Mouse (Mus musculus) CD4-positive helper T cell, adult 2 months (primary cell): ENCODE measurements at regions not wholly inside any gene's neighbourhood (a gene's known extent, or its start where the extent isn't known, plus 50 kb on each side); places are given as distances from the start of the nearest gene placed in this dataset.
"Not testable (repeated sequence)": the region's sequence is repeated elsewhere in the genome, so short reads cannot be mapped to it uniquely, and the experiment has no call there.

ENCODE experiments used
- DNase-seq: peaks from one replicate; pipeline ENCODE4 v3.0.0-alpha.2; 2012; ENCODE audit warnings: low read depth, missing footprints, low spot score

GRCm38 (mm10) chr14:76758589-76758988, 201.9 kb upstream of the Serp2 start:
- no peak for DNase-seq

GRCm38 (mm10) chr14:76755591-76756376, 199.1 kb upstream of the Serp2 start:
- DNase-seq = no peak

DNA sequence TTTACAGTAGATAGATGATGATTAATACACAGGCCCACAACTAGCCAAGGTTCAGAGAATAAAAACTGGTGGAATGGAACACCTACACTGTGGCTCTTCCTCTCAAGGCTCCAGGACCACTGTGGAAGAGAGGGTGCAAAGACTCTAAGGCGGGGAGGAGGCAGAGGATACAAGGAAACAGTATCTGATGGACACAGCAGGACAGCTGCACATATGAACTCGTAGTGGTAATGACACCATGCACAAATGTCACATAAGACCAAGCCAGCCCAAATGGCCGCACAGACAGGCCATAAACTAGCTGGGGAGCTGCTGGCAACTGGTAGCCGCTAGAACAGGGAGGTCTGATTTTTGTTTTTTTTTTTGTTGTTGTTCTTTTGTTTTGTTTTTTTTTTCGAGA, 197.0 kb upstream of the Serp2 start:
- DNase-seq = no peak

DNA sequence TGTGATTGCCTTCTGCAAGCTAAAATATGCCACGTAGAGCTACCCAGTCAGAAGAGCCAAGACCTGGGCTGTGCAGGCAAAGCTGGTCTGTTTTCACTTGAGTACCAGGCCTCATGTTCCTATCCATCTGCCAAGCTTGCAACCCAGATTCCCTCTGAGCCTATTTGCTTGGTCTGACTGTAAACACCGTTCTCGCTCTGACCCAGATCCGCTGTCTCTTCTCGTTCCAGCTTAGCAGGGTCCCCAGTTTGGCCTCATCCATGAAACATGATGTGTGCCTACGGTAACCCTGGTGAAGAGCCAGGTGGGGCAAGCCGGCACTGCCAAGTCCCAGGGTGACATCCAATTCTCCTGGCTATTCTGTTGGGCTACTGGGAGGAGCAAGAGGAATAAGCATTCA, 192.5 kb upstream of the Serp2 start:
- DNase-seq = no peak

DNA sequence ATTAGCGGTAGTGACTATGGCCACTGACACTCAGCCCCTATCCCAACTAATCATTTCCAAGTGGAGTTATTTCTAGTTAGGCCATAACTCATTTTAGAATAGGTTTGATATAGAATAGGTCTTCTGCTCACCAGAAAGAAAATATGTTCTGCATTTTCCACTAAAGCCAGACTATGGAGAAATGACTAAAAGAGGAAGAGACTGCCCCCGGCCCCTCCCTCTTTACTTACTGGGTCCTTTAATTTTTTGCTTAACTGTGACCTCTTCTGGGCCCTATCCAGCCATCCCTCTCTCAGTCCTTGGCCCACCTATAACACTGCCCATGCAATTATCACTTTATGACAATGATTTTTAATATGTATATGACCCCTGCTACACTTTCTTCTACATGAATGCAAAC, 192.0 kb upstream of the Serp2 start:
- DNase-seq = no peak

- DNase-seq = no peak
Observed at GRCm38 (mm10) chr14:76747814-76748213, 191.1 kb upstream of the Serp2 start.

DNA sequence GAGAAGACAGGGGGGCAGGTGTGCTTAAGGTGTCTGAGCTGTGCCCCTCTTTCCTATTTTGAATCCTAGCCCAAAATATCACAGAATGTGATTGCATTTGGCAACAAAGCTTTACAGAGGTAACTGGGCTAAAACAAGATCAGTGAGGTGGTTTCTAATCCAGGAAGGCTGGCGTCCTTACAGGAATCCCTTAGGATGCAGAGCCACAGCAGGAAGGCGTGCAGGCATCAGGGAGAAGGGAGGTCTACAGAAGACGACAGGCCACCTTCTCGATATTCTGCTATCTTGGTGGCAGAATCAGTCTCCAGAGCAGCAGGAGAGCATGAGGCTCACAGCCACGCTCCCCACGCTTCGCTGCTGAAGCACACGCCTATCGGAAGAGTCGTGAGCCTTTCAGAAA, 189.6 kb upstream of the Serp2 start:
- no peak for DNase-seq

GRCm38 (mm10) chr14:76744674-76745433, 188.2 kb upstream of the Serp2 start:
- no peak for DNase-seq

- no peak for DNase-seq
Observed at GRCm38 (mm10) chr14:76742297-76742696, 185.6 kb upstream of the Serp2 start.

DNA sequence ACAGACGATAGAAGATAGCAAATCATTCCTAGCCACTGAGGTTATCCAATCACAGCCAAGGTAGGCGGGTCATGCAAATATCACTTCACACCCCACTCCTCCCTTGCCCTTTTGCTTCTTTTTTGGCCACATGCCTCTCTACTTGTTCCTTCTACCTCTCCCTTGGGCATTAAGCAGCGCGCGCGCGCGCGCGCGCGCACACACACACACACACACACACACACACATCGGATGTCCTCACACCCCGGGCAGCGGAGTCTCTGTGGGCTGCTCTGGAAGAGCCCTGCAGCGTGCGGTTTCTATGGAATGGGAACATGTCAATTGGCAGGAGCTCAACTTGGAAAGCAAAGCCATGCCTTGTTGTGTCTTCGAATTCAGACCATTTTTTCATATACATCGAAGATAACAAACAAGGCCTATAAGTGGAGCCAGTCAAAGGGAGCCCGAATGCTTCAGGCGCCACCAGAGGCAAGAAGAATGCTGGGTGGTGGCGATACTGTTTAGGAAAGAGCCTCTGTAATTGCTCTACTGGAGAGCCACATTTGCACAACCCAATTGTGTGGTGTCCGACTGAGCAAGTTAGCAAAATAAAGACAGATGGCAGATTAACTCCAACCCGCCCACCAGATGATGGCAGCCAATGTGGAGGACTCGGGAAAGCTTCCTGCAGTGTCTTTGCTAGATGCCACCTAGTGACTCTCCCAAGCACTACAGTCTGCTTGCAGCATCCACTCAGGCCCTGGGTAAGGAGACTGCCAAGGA, 183.3 kb upstream of the Serp2 start:
- no peak for DNase-seq

DNA sequence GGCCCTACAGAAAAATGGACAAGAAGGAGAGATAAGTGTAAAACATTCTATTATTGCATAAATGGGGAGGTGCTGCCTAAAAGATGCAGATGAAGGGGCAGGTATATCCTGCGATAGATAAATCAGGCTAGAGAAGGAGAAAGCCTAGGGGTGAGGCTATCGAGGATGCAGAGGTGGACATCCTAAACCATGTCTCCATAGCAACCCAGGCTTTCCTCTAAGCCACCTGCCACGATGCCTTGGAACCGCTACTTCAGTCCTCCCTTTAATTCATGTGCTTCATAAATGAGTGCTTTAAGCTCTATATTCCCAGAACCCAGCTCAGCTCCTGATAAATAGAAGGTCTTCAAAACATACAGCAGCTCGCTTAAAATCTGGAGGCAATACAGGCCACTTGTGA, 179.3 kb upstream of the Serp2 start:
- DNase-seq = no peak

DNA sequence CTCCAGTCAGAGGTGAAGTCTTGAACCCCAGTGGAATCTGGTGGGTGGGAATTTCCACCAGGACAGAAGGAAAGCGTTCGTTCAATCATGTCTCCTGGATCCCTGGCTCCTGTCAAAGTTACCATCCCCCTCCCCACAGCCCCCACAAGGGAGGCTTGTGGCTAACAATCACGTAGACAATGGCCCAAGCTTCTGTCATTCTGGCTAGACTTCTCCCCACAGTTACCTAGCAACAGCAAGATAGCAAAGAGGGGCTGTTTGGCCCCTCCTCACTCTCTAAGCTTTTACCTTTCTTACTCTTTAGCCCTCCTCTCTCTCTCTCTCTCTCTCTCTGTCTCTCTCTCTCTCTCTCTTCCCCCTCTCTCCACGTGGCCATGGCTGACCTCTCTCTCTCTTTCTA, 178.4 kb upstream of the Serp2 start:
- no peak for DNase-seq

GRCm38 (mm10) chr14:76733258-76733823, 176.7 kb upstream of the Serp2 start:
- DNase-seq = no peak

DNA sequence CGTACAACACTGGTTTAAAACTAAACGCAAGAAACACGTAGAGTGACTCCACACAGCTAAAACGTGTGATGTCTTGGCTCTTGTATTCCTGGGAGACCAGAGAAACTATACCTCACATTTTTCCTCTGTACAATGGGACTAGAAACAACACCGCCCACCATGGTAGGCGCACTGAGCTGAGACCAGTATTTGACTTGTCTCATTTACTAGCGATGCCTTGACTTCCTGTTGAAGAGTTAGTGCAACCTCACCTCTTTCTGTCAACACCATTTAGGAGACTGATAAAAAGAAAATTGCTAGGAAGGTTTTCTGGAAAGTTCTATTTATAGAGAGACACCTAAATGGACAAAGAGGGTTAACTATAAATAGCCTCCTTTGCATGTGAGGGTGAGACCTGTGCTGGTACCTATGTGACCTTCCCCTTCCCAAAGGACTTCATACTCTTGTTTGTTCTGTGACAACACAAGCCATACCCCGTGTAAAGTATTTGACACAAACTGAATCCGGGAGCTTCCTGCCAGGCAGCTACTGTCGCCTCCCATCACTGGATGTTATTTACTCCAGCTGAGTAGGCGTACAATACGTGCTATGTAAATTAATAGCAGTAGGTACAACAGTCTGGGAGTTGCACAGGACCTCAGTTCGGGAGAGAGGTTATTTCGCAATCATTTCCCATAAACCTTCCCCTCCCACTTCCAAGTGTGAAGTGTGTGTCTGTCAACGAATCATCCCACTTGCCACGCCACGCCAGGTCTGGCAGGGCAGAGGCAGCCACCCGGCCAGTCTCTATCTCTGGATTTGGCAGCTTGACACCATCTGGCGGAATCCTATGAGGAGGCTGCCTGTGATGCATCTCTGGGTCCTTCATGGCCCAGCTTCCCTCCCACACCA, 174.7 kb upstream of the Serp2 start:
- no peak for DNase-seq

- DNase-seq = no peak
Observed at GRCm38 (mm10) chr14:76725844-76726243, 169.2 kb upstream of the Serp2 start.

GRCm38 (mm10) chr14:76725231-76725630, 168.5 kb upstream of the Serp2 start:
- not testable (repeated sequence) for DNase-seq

DNA sequence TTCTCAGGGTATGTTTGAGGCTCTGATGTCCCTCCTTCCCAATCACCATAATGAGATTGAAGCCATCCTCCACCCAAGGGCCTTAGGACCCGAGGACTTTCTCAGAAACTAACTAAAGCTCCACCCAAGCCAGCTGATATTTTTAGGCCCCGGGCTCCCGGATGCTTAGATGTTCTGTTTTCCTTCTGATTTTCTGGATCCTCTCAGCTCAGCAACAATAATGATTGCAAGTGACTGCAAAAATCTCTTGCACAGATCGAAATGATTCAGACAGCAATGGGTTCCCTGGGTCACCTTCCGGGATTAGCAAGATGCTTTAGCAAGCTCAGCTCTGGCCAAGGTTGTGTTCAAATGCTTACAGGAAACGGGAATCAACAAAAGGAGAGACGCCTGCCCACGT, 168.1 kb upstream of the Serp2 start:
- DNase-seq = no peak

DNA sequence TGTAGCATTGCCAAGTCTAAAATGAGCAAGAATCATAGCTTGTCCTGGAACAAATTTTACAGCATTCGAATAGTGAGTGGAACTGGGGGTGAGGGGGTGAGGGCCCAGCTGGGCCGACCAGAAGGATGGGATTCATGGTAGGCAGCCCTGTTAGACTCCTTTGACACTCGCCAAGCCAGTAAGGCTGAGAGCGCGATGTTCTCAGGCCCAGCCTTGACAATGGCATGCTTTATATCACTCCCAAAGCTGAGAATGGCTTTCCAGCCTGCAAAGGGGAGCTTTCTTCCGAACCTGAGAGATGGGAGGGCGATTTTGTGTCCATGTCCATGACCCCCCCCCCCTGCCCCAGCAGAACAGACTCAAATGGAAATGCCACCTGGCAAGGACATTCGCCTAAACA, 167.7 kb upstream of the Serp2 start:
- DNase-seq = no peak

- no peak for DNase-seq
Observed at GRCm38 (mm10) chr14:76723551-76723950, 166.9 kb upstream of the Serp2 start.

DNA sequence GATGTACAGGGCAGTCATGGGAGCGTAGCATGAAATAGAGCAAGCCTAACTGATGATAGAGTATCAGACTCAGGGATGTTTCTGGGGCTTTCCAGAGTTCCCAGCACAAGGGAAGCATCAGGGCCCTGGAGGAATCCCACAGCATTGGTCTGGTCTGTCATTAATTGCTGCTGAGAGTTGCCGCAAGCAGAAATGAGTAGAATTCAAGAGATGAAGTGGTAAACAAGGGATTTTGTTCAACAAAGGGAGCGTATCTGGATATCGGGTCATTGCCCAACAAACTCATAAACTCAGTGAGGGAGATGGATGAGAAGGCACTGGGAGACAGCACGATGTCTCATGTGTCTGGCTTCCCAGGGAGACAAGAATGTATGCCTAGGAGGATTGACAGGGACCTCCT, 165.6 kb upstream of the Serp2 start:
- DNase-seq = no peak

- DNase-seq = no peak
Observed at GRCm38 (mm10) chr14:76721751-76722150, 165.1 kb upstream of the Serp2 start.
